Mouse (Mus musculus) liver, embryonic 14.5 days (tissue): ENCODE data around the gene Gabrg3. TPM values are rescaled to one million over a fixed set of nuclear protein-coding genes. Genes with fewer than 3 reads are reported as not detected.

ENCODE experiments used
- ATAC-seq: fragments of 200-750 bp; cut with Nextera tagmentation; 2 replicates; pipeline ENCODE4 v1.8.0; 2017; ENCODE audit warnings: moderate number of reproducible peaks, mild to moderate bottlenecking, moderate library complexity; ENCODE audit not compliant: insufficient read depth
- DNase-seq, 3 experiments: peaks; one replicate each; pipeline ENCODE4 v3.0.0-alpha.2; 2012 to 2013; ENCODE audit warnings: low read depth in 3 of 3, low spot score in 3 of 3
- H3K27ac ChIP-seq: fragments of 300-500 bp; sonication (generic); 2 replicates; pipeline ENCODE4 v1.5.1; 2014; ENCODE audit warnings: moderate library complexity, mild to moderate bottlenecking, control low read depth, inconsistent platforms
- H3K27me3 ChIP-seq: fragments of 300-500 bp; sonication (generic); 2 replicates; pipeline ENCODE4 v1.6.1; 2014; ENCODE audit warnings: mild to moderate bottlenecking, low read length, moderate library complexity; ENCODE audit not compliant: control insufficient read depth, insufficient read depth
- H3K36me3 ChIP-seq: fragments of 300-500 bp; sonication (generic); replicated peaks from 2 replicates; pipeline ENCODE4 v1.6.1; 2014; ENCODE audit warnings: low read depth; ENCODE audit not compliant: control insufficient read depth, insufficient read depth
- H3K4me1 ChIP-seq, 2 experiments: fragments of 200-500 bp in 1 of 2; fragments of 300-500 bp in 1 of 2; sonication (generic) in 1 of 2; replicated peaks; 2 replicates each; pipeline ENCODE4 v1.6.1; 2012 to 2014; ENCODE audit warnings: antibody characterized with exemption in 1 of 2, inconsistent platforms in 1 of 2, low read length in 1 of 2; ENCODE audit not compliant: control insufficient read depth in 2 of 2, insufficient read depth in 2 of 2
- H3K4me2 ChIP-seq: fragments of 300-500 bp; sonication (generic); 2 replicates; pipeline ENCODE4 v1.6.1; 2014; ENCODE audit warnings: low read depth, mild to moderate bottlenecking, control low read depth, moderate library complexity
- H3K4me3 ChIP-seq, 2 experiments: fragments of 200-500 bp in 1 of 2; fragments of 300-500 bp in 1 of 2; sonication (generic) in 1 of 2; 2 replicates each; pipeline ENCODE4 v1.5.1; 2012 to 2014; ENCODE audit warnings: low read depth in 2 of 2, low read length in 2 of 2, mild to moderate bottlenecking in 2 of 2, control low read depth in 1 of 2, inconsistent platforms in 1 of 2, moderate library complexity in 1 of 2; ENCODE audit not compliant: insufficient read depth in 1 of 2
- H3K9ac ChIP-seq: fragments of 300-500 bp; sonication (generic); replicated peaks from 2 replicates; pipeline ENCODE4 v1.6.1; 2014; ENCODE audit warnings: mild to moderate bottlenecking, control low read depth, moderate library complexity
- H3K9me3 ChIP-seq: fragments of 300-500 bp; sonication (generic); 2 replicates; pipeline ENCODE4 v1.6.1; 2016; ENCODE audit warnings: low read length, mixed read lengths; ENCODE audit not compliant: control insufficient read depth
- CTCF ChIP-seq: IDR thresholded peaks from 2 replicates; pipeline ENCODE4 v1.5.1; 2016; ENCODE audit warnings: antibody characterized with exemption, low read depth, control low read depth
- EP300 ChIP-seq: IDR thresholded peaks from 2 replicates; pipeline ENCODE4 v1.6.1; 2016; ENCODE audit warnings: antibody characterized with exemption, low read depth
- WGBS: fragments of 180-500 bp; shearing (Covaris S2); extraction: QIAGEN DNeasy Blood & Tissue Kit; methylation state at CpG from one replicate; pipeline ENCODE4 v1.1.7; 2014; ENCODE audit not compliant: insufficient replicate concordance; 5-methylcytosine and 5-hydroxymethylcytosine counted together
- polyA plus RNA-seq, 2 experiments: library from polyadenylated mRNA; depleted of rRNA in 1 of 2; stranded (reverse) in 1 of 2; unstranded in 1 of 2; fragments of >200 nt; fragmentation: Nextera tagmentation in 1 of 2; extraction: Ambion mirVana in 1 of 2; gene quantifications; 2 replicates each; pipeline versions ENCODE4 v1.2.1 to v1.2.3; 2012 to 2014

Gabrg3 gene
- polyA plus RNA-seq, 2 experiments, result 0.03 TPM; not detected in 1

- H3K9me3 ChIP-seq, result no peaks in the 10 kb centered on the region
- ATAC-seq, result no peak
Measured at GRCm38 (mm10) chr7:57314971-57315370, 72.0 kb downstream of the Gabrg3 start.

GRCm38 (mm10) chr7:57312018-57312417 is 75.0 kb downstream of the Gabrg3 start:
- WGBS, result 49% methylated on average over 2 of the region's 2 CpGs
- TF ChIP-seq EP300, result no peak
- no peak for TF ChIP-seq CTCF
- ATAC-seq (no peak), DNase-seq (no peak)
- Histone ChIP-seq H3K9ac (no peak overlapping the region), H3K4me3 (no peak overlapping the region), H3K9me3 (no peaks in the 10 kb centered on the region), H3K4me1 (no peaks in the 10 kb centered on the region), H3K36me3 (no peaks in the 10 kb centered on the region), H3K27ac (no peak overlapping the region), H3K27me3 (no peaks in the 10 kb centered on the region), H3K4me2 (no peak overlapping the region)

More at GRCm38 (mm10) chr7:57314971-57315370, 72.0 kb downstream of the Gabrg3 start:
- 32% methylated on average over 1 of the region's 1 CpGs for WGBS
- TF ChIP-seq CTCF (no peak), EP300 (no peak)
- Histone ChIP-seq H3K4me3 (no peak overlapping the region), H3K27me3 (no peaks in the 10 kb centered on the region), H3K4me2 (no peak overlapping the region), H3K36me3 (no peaks in the 10 kb centered on the region), H3K27ac (no peak overlapping the region), H3K4me1 (no peaks in the 10 kb centered on the region), H3K9ac (no peak overlapping the region)
- no peak for DNase-seq

- Histone ChIP-seq H3K9ac (no peak overlapping the region), H3K9me3 (no peaks in the 10 kb centered on the region), H3K4me2 (no peak overlapping the region), H3K4me1 (no peaks in the 10 kb centered on the region), H3K27me3 (no peaks in the 10 kb centered on the region), H3K27ac (no peak overlapping the region), H3K4me3 (no peak overlapping the region), H3K36me3 (no peaks in the 10 kb centered on the region)
- TF ChIP-seq EP300 (no peak), CTCF (no peak)
- DNase-seq (no peak), ATAC-seq (no peak)
- WGBS, result 13% methylated on average over 1 of the region's 1 CpGs
Measured at GRCm38 (mm10) chr7:57307337-57307736, 79.7 kb downstream of the Gabrg3 start.

DNA sequence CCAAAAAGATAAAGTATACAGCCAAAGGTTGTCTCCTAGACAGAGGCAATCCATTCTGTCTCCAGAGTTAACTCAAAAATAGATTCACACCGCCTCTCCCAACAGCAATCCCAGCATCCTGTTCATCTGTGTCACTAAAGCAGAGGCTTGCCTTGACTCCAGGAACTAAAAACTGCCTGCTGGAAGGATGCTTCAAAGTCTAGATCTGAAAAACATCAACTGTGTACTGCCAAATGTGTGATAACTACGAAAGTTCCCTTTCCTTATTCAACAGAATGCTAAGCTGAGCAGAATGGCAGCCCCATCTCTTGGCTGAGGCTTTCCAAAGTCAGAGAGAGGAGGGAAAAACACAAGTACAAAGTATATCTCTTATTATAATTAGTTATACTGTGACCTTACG is 90.3 kb downstream of the Gabrg3 start:
- Histone ChIP-seq H3K27ac (no peak overlapping the region), H3K36me3 (no peaks in the 10 kb centered on the region), H3K4me1 (no peaks in the 10 kb centered on the region), H3K9me3 (no peaks in the 10 kb centered on the region), H3K4me2 (no peak overlapping the region), H3K9ac (no peak overlapping the region), H3K27me3 (no peaks in the 10 kb centered on the region), H3K4me3 (no peak overlapping the region)
- ATAC-seq (no peak), DNase-seq (no peak)
- WGBS, result 41% methylated on average over 3 of the region's 3 CpGs
- TF ChIP-seq EP300 (no peak), CTCF (no peak)

GRCm38 (mm10) chr7:57294127-57294526 is 92.9 kb downstream of the Gabrg3 start:
- ATAC-seq, result no peak
- H3K4me3 ChIP-seq, result no peak overlapping the region

More at GRCm38 (mm10) chr7:57294127-57294526, 92.9 kb downstream of the Gabrg3 start:
- Histone ChIP-seq H3K27ac (no peak overlapping the region), H3K4me2 (no peak overlapping the region), H3K27me3 (no peaks in the 10 kb centered on the region), H3K36me3 (no peaks in the 10 kb centered on the region), H3K9me3 (no peaks in the 10 kb centered on the region), H3K9ac (no peak overlapping the region), H3K4me1 (no peaks in the 10 kb centered on the region)
- no peak for DNase-seq
- TF ChIP-seq EP300, result no peak
- TF ChIP-seq CTCF, result no peak
- WGBS, result 35% methylated on average over 1 of the region's 1 CpGs
